Mouse (Mus musculus) CD4-positive naive resting alpha-beta T cell, adult 76 days (primary cell): ENCODE measurements around the gene Ccdc130. TPM values are rescaled to one million over a fixed set of nuclear protein-coding genes. Genes with fewer than 3 reads are reported as not detected.

Source experiments
- total RNA-seq: library from RNA; stranded (reverse); gene quantifications from one replicate; pipeline ENCODE4 v1.2.4, GENCODE M21; 2023

Ccdc130 gene
- 18.3 TPM for total RNA-seq

DNA sequence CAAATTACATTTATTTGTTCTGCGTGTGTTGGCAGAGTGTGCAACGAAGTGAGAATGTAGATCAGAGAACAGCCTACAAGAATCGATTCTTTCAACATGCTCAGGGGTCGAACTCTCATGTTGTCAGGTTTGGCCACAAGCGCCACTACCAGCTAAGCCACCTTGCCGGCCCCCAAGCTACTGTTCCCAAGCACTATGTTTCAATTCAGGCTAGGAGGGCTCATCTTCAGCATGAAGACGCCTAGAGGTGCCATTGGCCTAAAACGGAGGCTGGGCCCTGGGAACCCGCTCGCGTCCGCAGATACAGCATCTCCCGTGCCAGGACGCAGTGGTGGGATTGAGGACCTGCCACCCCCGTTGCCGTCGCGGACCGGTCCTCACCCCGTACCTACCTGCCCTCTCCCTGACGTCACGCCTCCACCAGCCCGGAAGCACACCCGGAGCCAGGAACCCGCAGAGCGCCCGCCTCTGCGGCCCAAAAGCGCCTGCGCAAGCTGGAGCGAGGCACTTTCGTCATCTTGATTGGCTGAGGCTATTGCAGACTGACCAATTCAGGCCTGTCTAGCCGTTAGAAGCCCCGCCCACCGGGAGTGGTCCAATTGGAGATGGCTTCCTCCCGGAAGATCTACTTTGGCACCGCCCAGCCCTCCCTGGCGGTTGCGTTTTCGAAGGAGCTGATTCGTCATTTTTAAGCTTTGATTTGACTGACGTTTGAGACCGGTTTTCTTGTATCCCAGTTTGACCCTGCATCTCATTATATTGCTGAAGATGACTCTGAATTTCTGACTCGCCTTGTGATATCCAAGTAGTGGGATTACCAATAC is at the start of gene Ccdc130:
Gene Ccdc130, minus strand, starts transcription at position 431 of the 824 bp plus-strand sequence.

DNA sequence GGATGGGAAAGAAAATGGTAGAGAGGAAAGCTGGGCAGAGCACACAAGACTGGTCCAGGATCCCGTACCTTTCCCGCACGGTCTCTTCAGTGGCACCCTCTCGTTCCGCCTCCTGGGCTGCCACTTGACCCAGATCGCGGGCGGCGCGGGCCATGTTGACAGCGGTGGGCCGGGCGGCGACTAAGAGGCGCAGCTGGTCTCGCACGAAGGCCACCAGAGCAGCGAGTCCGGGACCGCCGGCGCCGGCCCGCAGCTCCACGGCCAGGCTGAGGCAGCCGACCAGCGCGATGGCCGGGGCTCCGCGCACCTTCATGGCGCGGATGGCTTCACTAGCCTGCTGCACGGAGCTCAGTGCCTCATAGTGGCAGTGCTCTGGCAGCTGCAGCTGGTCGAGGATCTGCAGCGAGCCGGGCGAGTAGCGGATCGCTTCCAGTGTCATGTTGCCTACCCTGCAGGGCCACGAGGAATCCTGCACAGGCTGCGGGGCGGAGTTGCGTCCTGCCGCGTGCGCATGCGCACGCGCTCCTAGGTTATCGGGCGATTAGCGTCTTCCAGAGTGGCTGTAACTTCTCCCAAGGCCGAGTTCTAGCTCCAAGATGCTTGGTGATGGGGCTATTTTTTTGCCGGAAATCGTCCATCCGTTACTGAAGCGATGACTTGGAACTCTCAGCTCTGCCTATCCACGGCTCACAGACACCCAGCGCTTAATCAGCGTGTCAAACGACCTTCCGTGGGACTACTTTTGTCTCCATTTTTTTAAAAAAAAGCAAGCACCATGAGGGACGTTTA is 13.2 kb downstream of the Ccdc130 start, which contains the start of gene Mri1:
Gene Mri1, minus strand, starts transcription at position 505 of the 789 bp plus-strand sequence.

DNA sequence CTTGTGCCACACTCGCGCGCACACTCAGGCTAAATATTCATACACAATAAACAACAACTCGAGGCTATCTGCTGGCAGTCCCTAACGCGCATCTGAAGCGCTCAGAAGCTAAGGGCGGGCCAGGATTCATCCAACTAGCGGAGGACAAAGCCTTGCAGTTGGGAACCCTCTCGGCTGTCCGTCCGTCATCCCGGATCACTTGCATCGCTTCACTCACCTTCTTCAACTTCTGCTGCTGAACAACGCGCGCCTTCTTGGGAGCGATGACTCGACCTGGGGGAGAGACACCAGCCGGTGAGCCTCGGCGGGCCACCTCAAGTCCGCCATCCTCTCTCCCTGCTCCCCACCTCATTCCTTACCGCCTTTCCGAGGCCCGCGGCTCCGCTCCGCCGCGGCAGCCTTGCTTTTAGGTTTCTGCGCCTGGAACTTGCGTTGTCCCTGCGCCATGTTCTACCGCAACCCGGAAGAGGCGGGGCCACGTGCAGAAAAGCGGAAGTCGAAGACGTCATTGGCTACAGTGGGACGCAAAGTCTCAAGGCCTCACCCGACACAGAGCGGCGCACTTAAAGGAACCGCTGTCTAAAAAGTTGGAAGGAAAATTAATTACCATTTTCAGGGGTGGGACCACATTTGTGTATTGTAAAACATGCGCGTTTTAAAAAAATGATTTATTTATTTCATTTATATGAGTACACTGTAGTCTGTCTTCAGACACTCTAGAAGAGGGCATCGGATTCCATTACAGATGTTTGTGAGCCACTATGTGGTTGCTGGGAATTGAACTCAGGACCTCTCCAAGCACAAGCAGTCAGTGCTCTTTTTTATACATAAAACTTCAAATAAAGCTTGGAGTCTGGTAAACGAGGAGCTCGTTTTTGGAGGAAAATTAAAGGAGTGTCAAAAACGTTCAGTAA is 20.7 kb downstream of the Ccdc130 start, which contains the start of gene D8Ertd738e:
Gene D8Ertd738e, minus strand, starts transcription at position 463 of the 914 bp plus-strand sequence.

DNA sequence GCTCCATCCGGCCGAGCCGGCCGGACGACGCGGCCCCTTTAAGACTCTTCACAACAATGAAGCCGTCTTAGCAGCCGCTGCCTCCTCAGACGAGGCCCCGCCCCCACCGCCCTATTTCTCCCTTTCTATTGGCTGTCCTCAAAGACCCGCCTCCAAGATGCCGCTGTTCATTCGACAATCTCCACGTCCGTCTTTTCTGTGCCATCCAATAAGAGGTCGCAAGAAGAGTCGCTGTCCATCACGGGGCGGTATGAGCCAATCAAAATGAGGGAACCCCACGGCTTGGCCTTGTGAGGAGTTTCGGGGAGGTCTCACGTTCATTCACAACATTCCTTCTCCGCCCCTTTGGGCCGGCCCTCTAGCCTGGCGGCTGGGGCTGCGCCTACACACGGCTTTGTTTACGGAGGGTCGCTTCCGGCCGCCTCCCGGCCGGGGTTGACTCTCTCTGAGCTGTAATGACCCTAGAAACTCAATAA is 33.1 kb downstream of the Ccdc130 start, which contains the start of gene Zswim4:
Gene Zswim4, minus strand, starts transcription at position 58 of the 476 bp plus-strand sequence.

Other genes with a start within 250 kb of the Ccdc130 start
- not detected for gene Palm3, start 248.9 kb downstream of the Ccdc130 start, total RNA-seq
- 187 TPM for gene Il27ra, start 227.8 kb downstream of the Ccdc130 start, total RNA-seq
- not detected for gene Rln3, start 225.4 kb downstream of the Ccdc130 start, total RNA-seq
- 2.9 TPM for gene Gm10643, start 205.2 kb downstream of the Ccdc130 start, total RNA-seq
- gene Rfx1, start 203.5 kb downstream of the Ccdc130 start, total RNA-seq = 113 TPM
- gene Dcaf15, start 165.6 kb downstream of the Ccdc130 start, total RNA-seq = 63.6 TPM
- 4.2 TPM for gene Podnl1, start 144.4 kb downstream of the Ccdc130 start, total RNA-seq
- gene Cc2d1a, start 122.4 kb downstream of the Ccdc130 start, total RNA-seq = 30.3 TPM
- 2.7 TPM for gene 4930432K21Rik, start 122.4 kb downstream of the Ccdc130 start, total RNA-seq
- gene Nanos3, start 85.2 kb downstream of the Ccdc130 start, total RNA-seq = not detected
- 36.1 TPM for gene Zswim4, start 33.3 kb downstream of the Ccdc130 start, total RNA-seq
- gene D8Ertd738e, start 20.7 kb downstream of the Ccdc130 start, total RNA-seq = 193 TPM
- gene Mri1, start 13.1 kb downstream of the Ccdc130 start, total RNA-seq = 31.7 TPM
- 10.9 TPM for gene Cacna1a, start 118.1 kb upstream of the Ccdc130 start, total RNA-seq